ENCODE assay signal across 13 mouse cellular contexts in genomic region chr9:88366308-88366707, GRCm38 (mm10). TPM values are rescaled to one million over a fixed set of nuclear protein-coding genes. Genes with fewer than 3 reads are reported as not detected.
DNase-seq lines count a peak whose midpoint lies in the region; ATAC-seq and TF ChIP-seq lines count a peak whose summit lies in the region.
"Had no signal": no experiment of that assay in that cellular context is flagged by ENCODE, and none has a peak within 500 bp of the region (broad histone marks: within the 10 kb centered on the region; RNA-seq: fewer than 3 reads in every experiment).

No protein-coding gene starts in this region.

- TF ChIP-seq CTCF in left cerebral cortex, adult 2 months (IDR thresholded peaks at IDR 0.05): peak; percentile 15
- TF ChIP-seq CTCF in MEL (IDR thresholded peaks at IDR 0.05 in 2 of 3, conservative IDR thresholded peaks at IDR 0.05 in 1 of 3; ENCODE audit: control insufficient read depth in 1 of 3, insufficient read depth in 1 of 3, low read depth in 2 of 3, low read length in 3 of 3, poor library complexity in 1 of 3, severe bottlenecking in 1 of 3): peak in 1 of 3 experiments; percentile 28; a peak in 1 of 6 replicates
- TF ChIP-seq CTCF in stomach, postnatal 0 days (IDR thresholded peaks at IDR 0.05; ENCODE audit: low read depth): peak; percentile 55

- TF ChIP-seq EP300 in MEL (IDR thresholded peaks at IDR 0.05; ENCODE audit: low read depth in 1 of 2, low read length in 2 of 2): no peak
- TF ChIP-seq EP300 in stomach, postnatal 0 days (optimal IDR thresholded peaks at IDR 0.05): no peak

- H3K4me1 ChIP-seq in MEL (ENCODE audit: control insufficient read depth in 1 of 2, insufficient read depth in 2 of 2, low read length in 2 of 2): peaks cover 10 to 18% of the 10 kb centered on the region in 2 experiments
- H3K4me1 ChIP-seq in stomach, postnatal 0 days (replicated peaks; ENCODE audit: control insufficient read depth, insufficient read depth): no peaks in the 10 kb centered on the region
- H3K4me1 ChIP-seq: intestine, embryonic 15.5 days had no signal

- TF ChIP-seq RAD21 in MEL (IDR thresholded peaks at IDR 0.05; ENCODE audit: low read depth, low read length): peak; percentile 7

- H3K4me2 ChIP-seq in stomach, postnatal 0 days (replicated peaks; ENCODE audit: low read depth): no peak overlapping the region
- H3K4me2 ChIP-seq: intestine, embryonic 15.5 days; limb, embryonic 13.5 days had no signal

- no peak for DNase-seq in left cerebral cortex, adult 2 months (ENCODE audit: extremely low spot score in 1 of 2, low spot score in 2 of 2)
- DNase-seq in left cerebral cortex, adult 18-20 months (ENCODE audit: low spot score in 2 of 2): no peak
- peak; percentile 58 for DNase-seq in CD4-positive, CD25-positive, alpha-beta regulatory T cell, adult 2 months (ENCODE audit: low read depth, low spot score)
- DNase-seq in MEL (ENCODE audit: low read depth, low spot score): no peak
- DNase-seq in stomach, postnatal 0 days (ENCODE audit: low spot score): no peak
- DNase-seq in right cerebral cortex, postnatal 25 days: no peak
- DNase-seq in adipocyte (ENCODE audit: low spot score): no peak
- DNase-seq in adrenal gland, adult (ENCODE audit: inconsistent age in 2 of 2, low spot score in 1 of 2): no peak
- DNase-seq: cerebellum, postnatal 36 days had no signal

- no peak overlapping the region for H3K27ac ChIP-seq in left cerebral cortex, adult 2 months
- no peak overlapping the region for H3K27ac ChIP-seq in MEL (ENCODE audit: control insufficient read depth, low read depth, low read length)
- no peak overlapping the region for H3K27ac ChIP-seq in stomach, postnatal 0 days (replicated peaks)
- H3K27ac ChIP-seq: intestine, embryonic 15.5 days; limb, embryonic 13.5 days had no signal

- WGBS in stomach, postnatal 0 days: 78% methylated on average over 4 of the region's 4 CpGs

- no peaks in the 10 kb centered on the region for H3K79me2 ChIP-seq in MEL (ENCODE audit: control insufficient read depth, insufficient read depth, low read length, poor library complexity)

- no peak overlapping the region for H3K4me3 ChIP-seq in left cerebral cortex, adult 2 months
- no peak overlapping the region for H3K4me3 ChIP-seq in MEL (ENCODE audit: control insufficient read depth in 1 of 2, insufficient read depth in 1 of 2, low read depth in 2 of 2, low read length in 2 of 2)
- no peak overlapping the region for H3K4me3 ChIP-seq in stomach, postnatal 0 days (ENCODE audit: low read depth, low read length)
- H3K4me3 ChIP-seq: intestine, embryonic 15.5 days; limb, embryonic 13.5 days; megakaryocyte, embryonic 14.5 days; myocyte had no signal

- intact Hi-C loops in left cerebral cortex, adult 2 months (cut with DNase I): no loop called here

- no peak for ATAC-seq in stomach, postnatal 0 days (ENCODE audit: low FRiP score, low TSS enrichment)
- ATAC-seq: intestine, embryonic 15.5 days had no signal

- no peak overlapping the region for H3K9ac ChIP-seq in MEL (ENCODE audit: control insufficient read depth, low read depth, low read length, poor library complexity, severe bottlenecking)
- no peak overlapping the region for H3K9ac ChIP-seq in stomach, postnatal 0 days (ENCODE audit: low read length)
- H3K9ac ChIP-seq: intestine, embryonic 15.5 days; limb, embryonic 13.5 days had no signal

- H3K9me3 ChIP-seq in MEL (replicated peaks; ENCODE audit: insufficient read depth, low read length): no peaks in the 10 kb centered on the region
- no peaks in the 10 kb centered on the region for H3K9me3 ChIP-seq in stomach, postnatal 0 days (ENCODE audit: control insufficient read depth, low read length)
- H3K9me3 ChIP-seq: intestine, embryonic 15.5 days; limb, embryonic 13.5 days; megakaryocyte, embryonic 14.5 days had no signal

- TF ChIP-seq POLR2A in MEL (IDR thresholded peaks at IDR 0.05; ENCODE audit: control insufficient read depth in 1 of 2, insufficient read depth in 1 of 2, low read depth in 1 of 2, low read length in 2 of 2, poor library complexity in 1 of 2): no peak

- H3K27me3 ChIP-seq in MEL (ENCODE audit: control insufficient read depth in 1 of 2, insufficient read depth in 2 of 2, low read length in 2 of 2): no peaks in the 10 kb centered on the region
- no peaks in the 10 kb centered on the region for H3K27me3 ChIP-seq in stomach, postnatal 0 days (ENCODE audit: control insufficient read depth, insufficient read depth, low read length)
- H3K27me3 ChIP-seq: intestine, embryonic 15.5 days; limb, embryonic 13.5 days; megakaryocyte, embryonic 14.5 days had no signal

- H3K36me3 ChIP-seq in MEL (ENCODE audit: control insufficient read depth in 1 of 2, insufficient read depth in 2 of 2, low read length in 2 of 2): peaks cover 0 to 14% of the 10 kb centered on the region in 2 experiments; a peak in 2 of 4 replicates
- H3K36me3 ChIP-seq in stomach, postnatal 0 days (ENCODE audit: control insufficient read depth, insufficient read depth, low read length): no peaks in the 10 kb centered on the region; the same call in 1 of the 2 replicates
- H3K36me3 ChIP-seq: intestine, embryonic 15.5 days had no signal

TF ChIP-seq in MEL, 35 proteins besides CTCF, POLR2A, EP300 and RAD21:
- TF ChIP-seq SMC3 (IDR thresholded peaks at IDR 0.05; ENCODE audit: low read depth, low read length): 0 out of 2 replicates have a peak, but pooled peaks have one; percentile 10
- TF ChIP-seq MAFK (IDR thresholded peaks at IDR 0.05; ENCODE audit: borderline replicate concordance, low read depth, low read length): no peak

RNA-seq across cellular contexts. Expression of gene Nt5e, which starts 39.3 kb away (rescaled TPM):
- 1 to 10 TPM; 2.9 TPM for total RNA-seq in left cerebral cortex, adult 2 months (2021)
- 1 to 10 TPM; 2.6 to 3.6 TPM for total RNA-seq in left cerebral cortex, adult 18-20 months (2021)
- total RNA-seq in MEL (2012; rRNA removed): 0.03 and 0.12 TPM in 2 replicates
- polyA plus RNA-seq in MEL (2012; ENCODE audit: insufficient read depth in 1 of 2, insufficient read length in 2 of 2, low read depth in 1 of 2, low replicate concordance in 2 of 2, missing spikeins in 1 of 2): under 1 TPM in 1 of 2 experiments, not detected in 1; 0.19 TPM
- 52.7 and 55.9 TPM in 2 replicates for polyA plus RNA-seq in stomach, postnatal 0 days (2015; fragmentation: Nextera tagmentation; extraction: Ambion mirVana)
